Mouse (Mus musculus) liver, embryonic 14.5 days (tissue): ENCODE measurements around the gene Fcrla.

Experiments
- CTCF ChIP-seq: IDR thresholded peaks from 2 replicates; pipeline ENCODE4 v1.5.1; 2016; ENCODE audit warnings: antibody characterized with exemption, low read depth, control low read depth
- EP300 ChIP-seq: IDR thresholded peaks from 2 replicates; pipeline ENCODE4 v1.6.1; 2016; ENCODE audit warnings: antibody characterized with exemption, low read depth

GRCm38 (mm10) chr1:170868107-170868904 lies 59.1 kb downstream of the Fcrla start:
- no peak for TF ChIP-seq CTCF
- TF ChIP-seq EP300: no peak
